Mouse (Mus musculus) heart, embryonic 14.5 days (tissue): Measurements from ENCODE around the gene Lrrc51. TPM values are rescaled to one million over a fixed set of nuclear protein-coding genes. Genes with fewer than 3 reads are reported as not detected.
"Not testable (repeated sequence)": the region's sequence is repeated elsewhere in the genome, so short reads cannot be mapped to it uniquely, and the experiment has no call there.

Source experiments
- ATAC-seq: fragments of 200-750 bp; cut with Nextera tagmentation; 2 replicates; pipeline ENCODE4 v1.8.0; 2017; ENCODE audit warnings: low read depth, moderate TSS enrichment; ENCODE audit not compliant: insufficient number of reproducible peaks, insufficient read depth, low FRiP score
- H3K27ac ChIP-seq, 2 experiments: fragments of 200-500 bp in 1 of 2; fragments of 300-500 bp in 1 of 2; sonication (generic) in 1 of 2; replicated peaks in 1 of 2; 2 replicates each; pipeline ENCODE4 v1.5.1; 2012 to 2014; ENCODE audit warnings: low read depth in 2 of 2, low read length in 2 of 2, control low read depth in 1 of 2, mild to moderate bottlenecking in 1 of 2, mixed read lengths in 1 of 2; ENCODE audit not compliant: control insufficient read depth in 1 of 2, insufficient read depth in 1 of 2
- H3K27me3 ChIP-seq: fragments of 300-500 bp; sonication (generic); 2 replicates; pipeline ENCODE4 v1.6.1; 2014; ENCODE audit warnings: mild to moderate bottlenecking, low read length, control low read depth; ENCODE audit not compliant: control insufficient read depth, insufficient read depth
- H3K36me3 ChIP-seq: fragments of 300-500 bp; sonication (generic); 2 replicates; pipeline ENCODE4 v1.6.1; 2014; ENCODE audit warnings: mild to moderate bottlenecking, control low read depth, low read length, mixed read lengths; ENCODE audit not compliant: control insufficient read depth, insufficient read depth
- H3K4me1 ChIP-seq, 2 experiments: fragments of 200-500 bp in 1 of 2; fragments of 300-500 bp in 1 of 2; sonication (generic) in 1 of 2; 2 replicates each; pipeline ENCODE4 v1.6.1; 2012 to 2014; ENCODE audit warnings: low read length in 2 of 2, control low read depth in 1 of 2, mixed read lengths in 1 of 2; ENCODE audit not compliant: control insufficient read depth in 2 of 2, insufficient read depth in 2 of 2
- H3K4me2 ChIP-seq: fragments of 300-500 bp; sonication (generic); 2 replicates; pipeline ENCODE4 v1.6.1; 2014; ENCODE audit warnings: mild to moderate bottlenecking, low read length
- H3K4me3 ChIP-seq, 2 experiments: fragments of 200-500 bp in 1 of 2; fragments of 300-500 bp in 1 of 2; sonication (generic) in 1 of 2; 2 replicates each; pipeline ENCODE4 v1.5.1; 2012 to 2014; ENCODE audit warnings: low read length in 2 of 2, mild to moderate bottlenecking in 2 of 2, control low read depth in 1 of 2, low read depth in 1 of 2, moderate library complexity in 1 of 2; ENCODE audit not compliant: control insufficient read depth in 1 of 2, insufficient read depth in 1 of 2
- H3K9ac ChIP-seq: fragments of 300-500 bp; sonication (generic); 2 replicates; pipeline ENCODE4 v1.6.1; 2014; ENCODE audit warnings: mild to moderate bottlenecking, low read length
- H3K9me3 ChIP-seq: fragments of 300-500 bp; sonication (generic); 2 replicates; pipeline ENCODE4 v1.6.1; 2016; ENCODE audit warnings: low read length, control low read depth; ENCODE audit not compliant: control insufficient read depth
- WGBS: fragments of 180-500 bp; shearing (Covaris S2); extraction: QIAGEN DNeasy Blood & Tissue Kit; methylation state at CpG from one replicate; pipeline ENCODE4 v1.1.7; 2014; 5-methylcytosine and 5-hydroxymethylcytosine counted together
- polyA plus RNA-seq: library from polyadenylated mRNA; unstranded; fragments of >200 nt; fragmentation: Nextera tagmentation; extraction: Ambion mirVana; gene quantifications from 2 replicates; pipeline ENCODE4 v1.2.1, GENCODE M21; 2014

Lrrc51 gene
- polyA plus RNA-seq, 1 experiment from 2014 or later: 3.9 TPM

DNA sequence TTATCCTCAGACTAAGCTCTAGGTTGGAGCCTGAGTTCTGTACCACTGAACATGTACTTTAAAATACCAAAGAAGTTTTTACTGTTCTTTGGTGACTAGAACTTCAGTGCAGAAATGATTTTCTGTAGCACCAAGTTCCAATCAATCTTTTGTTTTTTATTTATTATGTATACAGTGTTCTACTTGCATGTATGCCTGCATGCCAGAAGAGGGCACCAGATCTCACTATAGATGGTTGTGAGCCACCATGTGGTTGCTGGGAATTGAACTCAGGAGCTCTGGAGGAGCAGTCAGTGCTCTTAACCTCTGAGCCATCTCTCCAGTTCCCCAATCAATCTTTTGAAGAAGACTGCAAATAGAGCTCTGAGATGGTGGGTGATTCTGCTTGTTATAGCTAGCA is 7.8 kb downstream of the Lrrc51 start:
- H3K27ac ChIP-seq, H3K9me3 ChIP-seq, H3K36me3 ChIP-seq, H3K27me3 ChIP-seq, ATAC-seq, H3K4me1 ChIP-seq, H3K9ac ChIP-seq, H3K4me2 ChIP-seq, H3K4me3 ChIP-seq: not testable (repeated sequence)

DNA sequence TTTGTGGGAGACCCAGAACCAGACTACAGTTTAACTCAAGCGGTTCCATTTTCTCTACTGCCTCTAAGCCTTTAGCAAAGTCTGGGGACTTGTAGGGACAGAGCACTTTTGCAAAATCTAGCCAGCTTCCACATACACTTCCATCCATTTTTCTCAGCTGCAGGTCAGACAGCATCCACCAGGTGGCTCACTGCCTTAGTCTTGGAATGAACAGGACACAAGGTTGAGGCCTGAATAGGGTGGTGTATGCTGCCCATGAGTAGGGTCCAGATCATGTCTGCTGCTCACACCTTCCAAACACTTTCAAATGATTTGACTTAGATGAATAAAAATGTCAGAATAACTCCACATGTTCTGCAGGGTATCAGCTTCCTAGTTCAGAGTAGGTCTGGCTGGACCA is 15.6 kb downstream of the Lrrc51 start:
- no peak overlapping the region for H3K4me2 ChIP-seq
- ATAC-seq: 0 out of 2 replicates have a peak, but pooled peaks have one; percentile 47
- WGBS: 12% methylated on average over 1 of the region's 1 CpGs

DNA sequence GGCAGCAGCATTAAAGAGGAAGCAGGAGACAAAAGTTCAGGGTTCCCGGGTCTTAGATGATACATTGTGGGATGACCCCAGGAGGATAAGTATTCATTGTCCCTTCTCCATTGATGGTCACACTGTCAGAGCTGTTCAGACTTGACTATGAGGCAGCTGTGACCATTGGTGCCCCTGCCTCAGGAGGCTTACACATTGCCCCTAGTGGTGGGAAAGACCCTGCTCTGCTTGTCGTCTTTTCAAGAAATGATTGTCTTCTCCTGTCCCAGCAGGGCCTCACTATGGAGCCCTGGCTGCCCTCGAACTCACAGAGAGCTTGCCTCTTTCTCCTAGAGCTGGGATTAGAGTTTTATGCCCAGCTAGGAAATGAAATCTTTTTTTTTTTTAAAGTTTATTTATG is 21.7 kb downstream of the Lrrc51 start:
- Histone ChIP-seq H3K4me3 (no peak overlapping the region), H3K27me3 (no peaks in the 10 kb centered on the region), H3K4me2 (no peak overlapping the region), H3K9ac (no peak overlapping the region), H3K36me3 (peaks cover 50% of the 10 kb centered on the region), H3K27ac (no peak overlapping the region), H3K9me3 (no peaks in the 10 kb centered on the region), H3K4me1 (peaks cover 0 to 6% of the 10 kb centered on the region in 2 experiments; a peak in 2 of 4 replicates)
- no peak for ATAC-seq
- WGBS: 72% methylated on average over 3 of the region's 3 CpGs

More for the DNA sequence above, 15.6 kb downstream of the Lrrc51 start:
- Histone ChIP-seq H3K36me3 (peaks cover 15% of the 10 kb centered on the region), H3K27ac (no peak overlapping the region), H3K9me3 (no peaks in the 10 kb centered on the region), H3K9ac (no peak overlapping the region), H3K4me3 (no peak overlapping the region), H3K4me1 (no peaks in the 10 kb centered on the region), H3K27me3 (no peaks in the 10 kb centered on the region)

DNA sequence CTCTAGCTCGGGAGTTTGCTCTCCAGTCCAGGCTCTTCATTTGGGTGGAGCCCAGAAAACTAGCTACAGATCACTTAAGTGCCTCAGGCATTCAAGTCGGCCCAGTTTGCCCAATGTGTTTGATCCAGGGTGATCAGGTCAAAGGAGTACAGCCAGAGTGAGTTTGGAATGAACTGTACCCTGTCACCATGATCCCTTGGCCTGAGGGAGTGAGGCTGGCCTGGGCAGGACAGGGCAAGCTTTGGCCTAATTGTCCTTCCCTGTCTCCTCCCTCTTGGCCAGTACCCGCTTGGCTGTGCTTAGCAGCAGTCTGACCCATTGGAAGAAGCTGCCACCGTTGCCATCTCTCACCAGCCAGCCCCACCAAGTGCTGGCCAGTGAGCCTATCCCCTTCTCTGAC is 23.6 kb downstream of the Lrrc51 start:
- Histone ChIP-seq H3K27me3 (no peaks in the 10 kb centered on the region), H3K9me3 (no peaks in the 10 kb centered on the region), H3K4me2 (no peak overlapping the region), H3K27ac (no peak overlapping the region), H3K36me3 (peaks cover 50% of the 10 kb centered on the region), H3K4me3 (no peak overlapping the region), H3K4me1 (peaks cover 7 to 15% of the 10 kb centered on the region in 2 experiments; a peak in 3 of 4 replicates), H3K9ac (no peak overlapping the region)
- no peak for ATAC-seq
- WGBS: 78% methylated on average over 4 of the region's 4 CpGs

DNA sequence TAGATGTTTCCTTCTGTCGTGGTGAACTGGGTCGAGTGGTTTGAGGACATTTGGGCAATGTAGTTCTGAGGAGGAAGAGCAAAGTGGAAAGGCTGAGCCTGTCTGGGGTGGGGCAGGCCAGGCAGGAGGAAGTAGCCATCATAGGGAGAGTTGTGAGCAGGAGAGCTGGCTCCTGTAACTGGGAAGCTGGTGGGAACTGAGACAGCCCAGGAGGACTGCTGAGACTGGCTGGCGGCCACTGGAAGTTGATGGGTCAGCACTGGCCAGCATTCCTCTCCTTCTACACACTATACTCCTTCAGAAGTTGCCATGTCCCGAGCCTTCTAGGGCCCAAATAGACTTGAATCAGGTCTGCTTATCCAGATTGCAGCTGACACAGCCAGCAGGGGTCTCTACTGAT is 25.3 kb downstream of the Lrrc51 start:
- Histone ChIP-seq H3K4me1 (peaks cover 7 to 16% of the 10 kb centered on the region in 2 experiments; a peak in 3 of 4 replicates), H3K4me2 (no peak overlapping the region), H3K27me3 (no peaks in the 10 kb centered on the region), H3K9me3 (no peaks in the 10 kb centered on the region), H3K36me3 (peaks cover 38% of the 10 kb centered on the region), H3K27ac (no peak overlapping the region), H3K4me3 (no peak overlapping the region), H3K9ac (no peak overlapping the region)
- 59% methylated on average over 4 of the region's 4 CpGs for WGBS
- no peak for ATAC-seq

DNA sequence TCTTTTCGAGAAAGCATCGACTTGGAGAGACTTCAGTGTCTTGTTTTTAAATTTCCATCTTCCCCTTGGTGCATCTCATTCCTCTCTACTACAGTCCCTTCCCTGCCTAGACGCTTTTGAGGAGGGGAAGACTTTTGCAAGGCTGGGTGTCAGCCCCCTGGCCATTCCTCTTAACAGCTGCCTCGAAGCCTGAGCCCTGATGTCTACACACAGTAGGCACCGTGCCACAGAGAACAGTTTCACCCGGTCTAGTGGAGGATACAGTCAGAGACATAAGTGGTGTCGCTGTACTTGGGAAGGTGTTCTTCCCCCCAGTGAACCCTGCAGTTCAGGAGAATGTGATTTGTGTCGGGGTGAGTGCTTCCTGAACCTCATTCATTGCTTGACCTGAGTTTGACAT is 27.0 kb downstream of the Lrrc51 start:
- Histone ChIP-seq H3K27ac (peak overlapping the region; percentile 97 to 98; a peak in 3 of 4 replicates), H3K27me3 (no peaks in the 10 kb centered on the region), H3K9ac (peak overlapping the region; percentile 96), H3K4me3 (peak overlapping the region; percentile 83 to 90), H3K4me1 (peaks cover 7 to 16% of the 10 kb centered on the region in 2 experiments; a peak in 3 of 4 replicates), H3K36me3 (peaks cover 21% of the 10 kb centered on the region), H3K9me3 (no peaks in the 10 kb centered on the region), H3K4me2 (peak overlapping the region; percentile 85)
- no peak for ATAC-seq
- WGBS: 54% methylated on average over 8 of the region's 8 CpGs

DNA sequence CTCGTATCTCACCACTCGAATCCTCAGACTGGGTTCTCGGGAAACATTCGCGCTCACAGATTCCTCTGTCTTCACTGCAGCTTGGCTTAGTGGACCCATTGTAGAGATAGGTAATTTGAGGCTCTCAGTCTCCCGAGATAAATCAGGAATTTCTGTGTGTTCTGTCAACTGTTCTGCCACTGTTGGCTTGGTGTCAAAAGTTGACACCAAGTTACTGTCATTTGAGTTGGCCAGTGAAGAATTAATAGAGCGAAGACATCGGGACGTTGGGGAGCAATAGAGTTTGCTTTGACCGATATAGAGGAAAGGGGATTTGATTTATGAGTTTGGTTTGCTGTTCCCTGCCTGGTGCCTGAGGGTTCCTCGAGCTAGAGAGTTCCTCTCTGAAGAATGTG is 27.4 kb downstream of the Lrrc51 start, which contains the start of gene Tomt:
Gene Tomt (minus strand): TSS at position 73 of the 395 bp plus-strand sequence.
- no peaks in the 10 kb centered on the region for H3K9me3 ChIP-seq
- H3K27ac ChIP-seq: peak within 1 kb of the TSS; percentile 97 to 98
- H3K4me3 ChIP-seq: peak within 1 kb of the TSS; percentile 83 to 90
- WGBS: 12% methylated on average over 11 of the region's 11 CpGs
- peaks cover 7 to 16% of the 10 kb centered on the region in 2 experiments; a peak in 3 of 4 replicates for H3K4me1 ChIP-seq
- H3K27me3 ChIP-seq: no peaks in the 10 kb centered on the region
- H3K36me3 ChIP-seq: peaks cover 17% of the 10 kb centered on the region
- H3K9ac ChIP-seq: peak within 1 kb of the TSS; percentile 96
- ATAC-seq: no peak
- peak within 1 kb of the TSS; percentile 85 for H3K4me2 ChIP-seq
